Mouse (Mus musculus): ENCODE measurements around the gene Trappc6b.
"Not testable (repeated sequence)": the region's sequence is repeated elsewhere in the genome, so short reads cannot be mapped to it uniquely, and the experiment has no call there.

Trappc6b gene

DNA sequence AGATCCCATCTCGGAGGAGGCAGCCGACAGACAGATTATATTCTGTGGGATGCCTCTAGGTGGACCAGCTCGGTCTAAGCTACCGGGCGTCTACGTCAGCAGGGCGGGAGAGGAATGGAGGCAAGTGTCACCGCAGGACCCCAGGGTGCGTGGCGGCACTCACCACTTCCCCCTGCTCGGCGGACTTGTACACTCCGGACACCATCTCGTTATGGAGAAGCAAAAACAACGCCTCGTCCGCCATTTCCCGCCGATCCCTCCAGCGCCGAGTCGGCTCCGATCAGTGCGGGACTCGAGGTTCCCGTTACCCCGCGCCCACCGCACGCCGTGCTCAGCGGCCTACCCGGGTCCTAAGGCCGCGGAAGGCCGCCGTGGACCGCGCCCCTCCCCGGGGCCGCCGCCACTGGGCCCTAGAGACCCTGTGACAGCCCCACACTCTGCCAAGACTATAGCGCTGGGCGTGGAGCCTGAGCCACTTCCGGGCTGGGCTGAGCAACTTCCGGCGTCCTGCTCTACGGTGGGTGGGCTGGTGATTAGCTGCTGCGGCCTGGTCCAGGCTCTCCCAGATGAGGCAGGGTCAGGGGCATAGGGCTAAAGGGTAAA, at the start of gene Trappc6b:
Trappc6b (minus strand) TSS at position 480 of the 603 bp plus-strand sequence.
- DNase-seq (ENCODE audit: low spot score) = peak; percentile 61

DNA sequence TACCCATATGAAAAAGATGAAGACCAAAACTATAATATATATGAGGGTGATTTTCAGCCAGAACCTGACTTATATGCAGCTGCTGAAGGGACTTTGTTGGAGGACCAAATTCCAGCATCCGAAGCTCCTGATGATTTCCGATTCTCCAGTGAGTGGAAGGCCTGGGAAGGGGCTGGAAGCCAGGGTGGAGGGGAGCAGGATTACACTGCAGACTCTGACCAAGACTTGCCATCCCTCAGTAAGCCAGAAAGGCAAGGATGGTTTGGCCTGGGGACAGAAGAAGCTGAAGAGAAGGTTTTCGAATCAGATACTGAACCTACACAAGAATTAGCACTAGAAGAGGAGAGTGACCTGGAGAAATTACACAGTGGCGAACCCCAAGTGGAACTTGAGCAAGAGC, 46.7 kb upstream of the Trappc6b start:
- DNase-seq (ENCODE audit: low spot score) = no peak

DNA sequence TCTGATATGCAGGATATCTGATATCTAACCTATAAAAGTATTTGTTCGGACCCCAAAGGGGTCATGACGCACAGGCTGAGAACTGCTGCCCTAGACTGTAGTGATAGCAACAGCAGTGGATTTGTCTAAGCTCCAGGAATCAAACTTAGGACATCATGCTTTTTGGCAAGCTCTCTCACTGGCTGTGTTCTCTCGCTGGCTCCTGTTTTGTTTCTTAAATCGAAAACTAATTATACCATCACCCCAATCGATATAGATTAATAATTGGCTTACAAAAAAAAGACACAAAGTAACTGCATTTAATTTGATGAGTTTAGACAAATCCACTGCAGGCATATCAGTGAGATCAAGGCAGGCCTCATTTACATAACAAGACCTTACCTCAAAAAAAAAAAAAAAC, 45.2 kb upstream of the Trappc6b start:
- no peak for DNase-seq (ENCODE audit: low spot score)

DNA sequence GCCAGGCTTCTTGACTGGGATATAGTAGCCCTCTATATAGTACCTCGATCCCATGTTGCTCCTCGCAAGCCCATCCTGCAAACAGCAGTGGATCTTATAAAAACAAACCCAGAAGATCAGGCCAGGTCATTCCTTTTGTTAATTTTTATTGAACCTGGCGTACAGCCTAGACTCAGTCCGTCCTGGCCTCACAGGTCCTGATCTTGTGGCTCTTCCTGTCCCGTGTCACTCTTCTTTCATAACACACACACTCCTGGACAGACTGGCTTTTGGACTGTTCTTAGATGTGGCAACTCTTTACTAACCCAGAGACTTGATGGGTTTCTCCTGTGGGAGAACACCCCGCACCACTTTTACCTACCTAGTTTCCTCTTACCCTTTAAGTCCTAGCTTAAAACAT, 44.6 kb upstream of the Trappc6b start:
- no peak for DNase-seq (ENCODE audit: low spot score)

DNA sequence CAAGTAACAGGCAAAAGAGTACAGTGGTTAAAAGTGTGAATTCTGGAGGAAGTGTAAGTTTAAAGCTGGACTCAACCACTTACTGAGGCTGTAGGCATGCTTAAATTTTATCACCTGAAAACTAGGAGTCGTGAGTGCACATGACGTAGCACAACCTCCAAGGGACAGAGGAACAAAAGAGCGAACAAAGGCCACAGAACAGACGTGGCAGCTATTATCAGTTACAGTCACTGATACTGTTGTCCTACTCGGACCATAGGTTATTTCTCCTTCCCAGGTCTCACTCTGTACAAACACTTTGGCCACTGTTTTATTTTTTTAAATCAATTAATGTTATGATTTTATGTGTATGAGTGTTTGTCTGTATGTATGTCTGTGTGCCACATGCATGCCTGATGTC, 43.5 kb upstream of the Trappc6b start:
- DNase-seq (ENCODE audit: low spot score) = no peak

DNA sequence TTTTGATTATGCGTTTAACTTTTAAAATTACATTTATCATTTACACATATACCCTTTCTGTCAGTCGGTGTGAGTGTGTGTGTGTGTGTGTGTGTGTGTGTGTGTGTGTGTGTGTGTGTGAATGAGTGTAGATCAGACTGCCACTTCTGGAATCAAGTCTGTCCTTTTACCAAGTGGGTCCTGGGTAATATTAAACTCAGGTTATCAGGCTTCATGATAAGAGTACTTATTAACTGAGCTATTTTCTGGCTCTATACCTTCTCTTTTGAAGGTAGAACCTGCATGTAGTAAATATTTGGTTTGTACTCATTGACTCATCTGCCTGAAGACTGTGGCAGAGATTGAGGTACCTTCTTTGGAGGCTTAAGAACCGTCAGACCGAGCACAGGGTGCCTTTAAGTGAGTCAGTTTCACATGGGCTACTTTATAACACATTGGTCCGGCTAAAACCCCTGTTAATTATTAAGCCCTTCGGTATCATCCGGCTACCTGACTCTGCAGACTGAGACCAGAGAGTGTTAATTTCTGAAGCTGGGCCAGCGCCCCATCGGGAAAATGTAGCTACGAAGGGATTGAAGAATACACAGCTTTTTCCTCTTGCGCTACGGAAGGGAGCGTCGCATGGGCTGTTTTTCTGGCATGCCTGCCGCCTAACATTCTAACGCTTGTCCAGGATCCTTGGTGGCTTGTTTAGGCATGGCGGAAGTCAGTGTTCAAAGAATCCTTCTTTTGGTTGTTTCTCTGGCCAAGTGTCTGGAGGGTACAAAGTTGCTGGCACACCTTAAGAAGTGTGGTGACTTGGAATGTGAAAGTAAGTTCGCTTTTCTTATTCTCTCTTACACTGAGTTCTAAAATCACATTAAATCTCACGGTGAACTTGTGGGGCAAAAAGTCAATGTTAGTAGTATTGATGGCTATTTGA, 34.1 kb upstream of the Trappc6b start, which contains the start of gene Mia2:
Mia2 (plus strand) TSS at position 696 of the 922 bp plus-strand sequence.
- no peak for DNase-seq (ENCODE audit: low spot score)

DNA sequence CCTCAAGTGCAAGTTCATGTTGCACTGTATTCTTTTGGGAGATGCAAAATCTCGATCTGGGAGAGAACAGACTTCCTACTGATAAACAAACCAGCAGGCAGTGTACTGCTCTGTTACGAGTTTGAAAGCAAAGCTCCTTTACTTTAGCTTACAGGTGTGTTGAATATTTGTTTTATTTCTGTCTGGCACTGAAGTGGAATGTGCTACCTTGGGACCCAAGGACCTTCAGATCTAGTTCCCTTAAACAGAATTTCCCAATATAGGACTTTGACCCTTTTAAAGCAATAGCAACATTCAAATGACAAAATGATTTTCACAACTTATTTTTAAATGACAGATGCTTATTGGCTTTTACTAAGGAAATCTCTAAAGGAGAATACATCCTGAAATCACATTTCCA, 32.3 kb upstream of the Trappc6b start:
- no peak for DNase-seq (ENCODE audit: low spot score)

DNA sequence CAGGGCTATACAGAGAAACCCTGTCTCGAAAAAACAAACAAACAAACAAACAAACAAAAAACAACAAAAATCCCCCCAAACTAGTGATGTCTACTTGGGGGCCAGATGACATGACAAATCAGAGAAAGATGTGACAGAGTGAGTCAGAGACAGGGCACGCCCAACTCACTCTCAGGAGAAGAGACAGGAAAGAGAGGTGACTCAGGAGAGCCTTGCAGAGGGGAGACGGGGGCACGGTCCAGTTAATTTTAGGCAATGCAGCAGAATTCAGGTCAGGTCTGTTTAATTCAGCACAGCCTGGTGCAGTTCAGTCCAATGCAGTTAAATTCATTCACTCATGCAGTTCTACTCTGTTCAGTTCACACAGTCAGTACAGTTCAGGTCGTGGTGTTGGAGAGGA, 24.9 kb upstream of the Trappc6b start:
- no peak for DNase-seq (ENCODE audit: low spot score)

DNA sequence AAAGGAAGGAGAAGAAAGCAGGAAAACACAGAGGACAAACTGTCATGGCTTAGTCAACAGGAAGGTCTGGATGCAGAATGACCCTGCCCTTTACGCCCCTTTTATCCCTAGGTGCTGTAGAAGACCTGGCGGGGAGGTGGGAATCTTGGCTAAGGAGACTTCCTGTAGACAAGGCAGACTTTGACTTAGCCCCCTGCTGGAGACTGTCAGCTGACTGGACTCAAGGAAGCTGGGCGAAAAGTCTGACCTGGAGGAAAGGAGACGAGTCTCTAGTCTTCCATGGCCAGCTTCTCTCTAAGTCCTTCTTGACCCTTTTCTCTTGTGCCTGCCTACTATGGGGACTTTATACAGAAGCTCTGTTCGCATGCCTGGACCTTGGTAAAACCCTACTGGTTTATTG, 23.2 kb upstream of the Trappc6b start:
- no peak for DNase-seq (ENCODE audit: low spot score)

DNA sequence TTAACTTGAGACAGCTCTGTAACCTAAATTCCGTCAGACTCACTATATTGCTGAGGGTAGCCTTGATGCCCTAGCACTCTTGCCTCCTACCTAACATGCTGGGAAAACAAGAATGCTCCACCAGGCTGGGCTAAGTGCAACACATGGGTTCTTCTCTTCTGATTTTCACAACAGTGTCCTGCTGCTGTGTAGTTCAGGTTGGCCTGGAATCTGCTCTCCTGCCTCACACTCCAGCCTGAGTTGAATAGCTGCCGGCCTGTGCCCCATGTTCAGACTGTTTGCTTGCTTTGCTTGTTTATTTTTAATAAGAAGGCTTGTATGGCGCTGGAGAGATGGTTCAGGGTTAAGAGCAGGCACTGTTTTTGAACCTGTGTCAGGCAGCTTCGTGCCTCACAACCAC, 19.2 kb upstream of the Trappc6b start:
- no peak for DNase-seq (ENCODE audit: low spot score)

DNA sequence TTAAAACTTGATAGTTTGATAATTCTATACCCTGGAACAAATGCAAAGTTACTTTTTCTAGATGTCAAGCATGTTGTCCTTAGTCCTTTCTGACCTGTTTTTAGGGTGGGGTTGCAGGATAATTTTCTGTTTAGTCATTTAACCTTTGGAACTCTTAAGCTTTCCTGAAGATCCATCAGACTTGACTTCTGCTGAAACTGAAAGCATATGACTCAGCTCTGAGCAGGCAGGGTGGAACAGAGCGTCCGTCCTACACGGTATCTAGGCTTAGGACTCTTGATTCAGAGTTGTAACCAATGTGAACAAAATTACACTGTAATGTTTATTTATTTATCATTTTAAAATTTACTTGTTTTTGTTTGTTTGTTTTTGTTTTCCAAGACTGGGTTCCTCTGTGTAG, 16.6 kb upstream of the Trappc6b start:
- no peak for DNase-seq (ENCODE audit: low spot score)

DNA sequence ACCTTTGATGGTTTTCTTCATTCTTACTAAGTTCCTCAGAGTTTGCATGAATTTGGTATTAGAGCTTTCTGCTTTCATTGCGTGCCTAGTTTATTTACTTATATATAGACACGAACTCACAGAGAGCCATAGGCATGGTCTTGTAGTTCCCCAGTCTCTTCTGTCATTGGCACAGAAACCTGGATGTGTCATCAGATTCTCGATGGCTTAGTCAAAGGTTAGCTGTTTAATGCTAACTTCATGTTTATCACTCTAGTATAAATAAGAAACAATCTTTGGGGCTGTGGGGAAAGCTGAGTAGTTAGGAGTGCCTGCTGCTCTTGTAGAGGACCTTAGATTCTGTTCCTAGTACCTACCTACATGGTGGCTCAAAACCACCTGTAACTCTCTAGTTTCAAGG, 15.7 kb upstream of the Trappc6b start:
- DNase-seq (ENCODE audit: low spot score) = no peak

DNA sequence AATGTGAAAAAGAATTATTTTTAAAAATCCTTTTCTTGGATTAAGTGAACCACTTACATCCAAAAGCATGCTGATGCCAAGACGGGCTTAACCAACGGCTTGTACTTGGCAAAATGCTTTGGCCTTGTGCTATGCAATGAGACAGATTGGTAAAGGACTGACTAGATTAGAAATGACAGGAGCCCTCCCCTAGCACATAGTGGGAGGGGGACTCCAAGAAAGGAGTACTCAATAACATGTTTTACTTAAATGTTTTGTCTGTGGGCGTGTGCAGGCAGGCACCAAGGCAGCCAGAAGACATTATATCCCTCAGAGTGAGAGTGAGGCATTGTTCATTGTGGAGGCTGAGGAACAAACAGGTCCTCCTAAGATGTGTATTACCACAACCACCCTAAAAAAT, 12.8 kb upstream of the Trappc6b start:
- no peak for DNase-seq (ENCODE audit: low spot score)

DNA sequence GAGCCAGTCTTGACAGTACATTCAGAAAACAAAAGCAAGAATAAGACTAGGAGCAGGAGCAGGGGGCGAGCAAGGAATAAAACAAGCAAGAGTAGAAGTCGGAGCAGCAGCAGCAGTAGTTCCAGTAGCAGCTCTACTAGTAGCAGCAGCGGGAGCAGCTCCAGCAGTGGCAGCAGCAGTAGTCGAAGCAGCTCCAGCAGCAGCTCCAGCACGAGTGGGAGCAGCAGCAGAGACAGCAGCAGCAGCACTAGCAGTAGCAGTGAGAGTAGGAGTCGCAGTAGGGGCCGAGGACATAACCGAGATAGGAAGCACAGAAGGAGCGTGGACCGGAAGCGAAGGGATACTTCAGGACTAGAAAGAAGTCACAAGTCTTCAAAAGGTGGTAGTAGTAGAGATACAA, 11.0 kb upstream of the Trappc6b start:
- DNase-seq (ENCODE audit: low spot score) = no peak

DNA sequence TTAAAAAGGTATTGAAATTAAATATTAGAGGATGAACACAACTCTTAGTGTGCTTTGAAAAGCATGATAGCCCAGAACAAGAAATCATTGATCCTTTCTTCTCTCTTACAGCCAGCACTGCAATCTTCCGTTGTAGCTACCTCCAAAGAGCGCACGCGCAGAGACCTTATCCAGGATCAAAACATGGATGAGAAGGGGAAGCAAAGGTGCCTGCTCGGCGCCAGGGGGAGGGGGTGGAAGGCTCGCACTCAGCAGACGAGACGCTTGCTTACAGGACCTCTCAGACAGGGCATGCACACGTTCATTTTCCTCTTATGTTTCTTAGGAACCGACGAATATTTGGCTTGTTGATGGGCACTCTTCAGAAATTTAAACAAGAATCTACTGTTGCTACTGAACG, 7.5 kb upstream of the Trappc6b start:
- DNase-seq (ENCODE audit: low spot score) = no peak

DNA sequence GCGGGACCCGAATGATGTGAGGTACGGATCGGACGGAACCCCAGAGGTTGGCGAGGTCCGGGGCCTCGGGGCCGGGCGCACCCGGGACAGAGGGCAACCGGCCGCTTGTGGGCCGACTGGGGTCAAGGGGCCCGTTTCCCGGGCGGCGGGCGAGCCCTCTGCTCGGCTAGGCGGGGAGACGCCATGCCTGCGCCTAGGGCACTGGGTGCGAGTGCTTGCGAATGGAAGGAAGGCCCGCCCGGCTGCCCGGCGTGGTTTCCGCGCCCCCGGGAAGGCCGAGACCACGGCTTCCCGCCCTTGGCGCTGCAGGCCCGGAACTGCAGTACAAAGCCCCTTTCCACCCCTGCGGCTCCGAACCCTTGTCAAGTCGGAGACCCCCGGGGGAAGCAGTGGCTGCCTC, 5.8 kb upstream of the Trappc6b start:
- no peak for DNase-seq (ENCODE audit: low spot score)

DNA sequence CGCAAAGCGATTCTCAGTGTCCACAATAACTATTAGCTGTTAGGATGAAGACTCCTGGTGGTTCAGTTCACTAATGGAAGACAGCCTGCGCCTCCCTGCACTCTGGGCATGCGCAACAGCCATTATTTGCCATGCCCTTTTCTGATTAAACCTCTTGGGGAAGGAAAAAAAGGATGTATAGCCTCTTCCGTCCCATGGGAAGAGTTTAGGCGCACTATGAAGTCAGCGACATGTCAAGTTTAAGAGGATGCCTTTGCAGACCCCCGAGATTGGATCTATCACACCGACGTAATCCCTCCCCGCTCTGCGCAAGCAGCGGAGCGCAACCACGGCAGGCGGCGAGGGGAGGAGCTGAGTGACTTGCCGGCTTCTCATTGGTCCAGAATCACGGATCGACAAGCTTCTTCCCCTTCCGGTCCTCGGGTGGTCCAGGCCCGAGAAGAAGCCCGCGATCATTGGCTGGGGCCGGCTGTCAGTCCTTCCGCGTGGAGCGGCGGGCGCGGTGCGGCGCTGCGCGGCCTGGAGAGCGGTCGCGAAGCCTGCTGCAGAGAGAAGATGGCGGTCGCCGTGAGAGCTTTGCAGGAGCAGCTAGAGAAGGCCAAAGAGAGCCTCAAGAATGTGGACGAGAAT, 5.3 kb upstream of the Trappc6b start, which contains the start of gene Pnn:
Pnn (plus strand) TSS at position 437 of the 630 bp plus-strand sequence.
- DNase-seq (ENCODE audit: low spot score) = peak; percentile 95

DNA sequence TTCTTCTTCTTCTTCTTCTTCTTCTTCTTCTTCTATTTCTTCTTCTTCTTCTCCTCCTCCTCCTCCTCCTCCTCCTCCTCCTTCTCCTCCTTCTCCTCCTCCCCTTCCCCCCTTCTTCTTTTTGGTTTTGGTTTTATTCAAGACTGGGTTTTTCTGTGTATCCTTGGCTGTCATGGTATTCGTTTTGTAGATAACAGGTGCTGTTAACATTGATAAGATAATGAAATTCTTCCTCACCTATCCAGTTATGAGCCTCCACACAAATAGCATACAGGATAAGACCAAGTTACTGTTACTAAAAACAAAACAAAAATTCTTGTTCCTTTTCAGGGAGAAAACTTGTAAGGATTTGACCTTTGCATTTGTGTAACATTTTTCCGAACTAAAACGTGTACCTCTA, 4.5 kb upstream of the Trappc6b start:
- DNase-seq (ENCODE audit: low spot score) = no peak

DNA sequence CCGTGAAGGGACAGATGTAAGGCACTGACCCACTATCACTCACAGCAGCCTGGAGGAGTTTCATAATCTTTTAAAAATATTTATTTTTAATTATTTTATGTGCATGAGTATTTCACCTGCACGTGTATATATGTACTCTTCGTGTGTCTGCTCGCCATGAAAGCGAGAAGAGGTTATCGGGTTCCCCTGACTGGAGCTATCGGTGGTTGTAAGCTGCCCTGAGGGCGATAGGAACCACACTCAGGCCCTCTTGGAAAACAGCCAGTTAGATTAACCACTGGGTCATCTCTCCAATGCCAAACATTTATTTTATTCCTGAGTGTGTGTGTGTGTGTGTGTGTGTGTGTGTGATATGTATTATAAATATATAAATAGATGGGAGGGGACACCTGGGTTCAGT, 3.6 kb upstream of the Trappc6b start:
- no peak for DNase-seq (ENCODE audit: low spot score)

DNA sequence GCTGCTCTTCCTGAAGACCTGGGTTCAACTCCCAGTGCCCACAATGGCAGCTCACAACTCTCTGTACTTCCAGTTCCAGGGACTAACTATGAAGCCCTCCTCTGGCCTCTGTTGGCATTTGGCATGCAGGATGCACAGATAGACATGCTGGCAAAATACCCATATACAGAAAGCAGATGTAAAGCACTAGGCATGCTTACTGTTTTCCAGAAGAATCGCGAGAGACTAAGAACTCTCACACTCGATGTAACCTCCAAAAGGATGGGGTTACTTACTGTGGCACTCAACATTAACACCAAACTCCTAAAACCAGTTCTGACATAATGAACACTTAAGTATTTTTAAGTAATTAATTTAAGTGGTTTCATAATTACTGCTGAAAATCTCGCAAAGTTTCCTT, 950 bp downstream of the Trappc6b start:
- DNase-seq (ENCODE audit: low spot score) = no peak

DNA sequence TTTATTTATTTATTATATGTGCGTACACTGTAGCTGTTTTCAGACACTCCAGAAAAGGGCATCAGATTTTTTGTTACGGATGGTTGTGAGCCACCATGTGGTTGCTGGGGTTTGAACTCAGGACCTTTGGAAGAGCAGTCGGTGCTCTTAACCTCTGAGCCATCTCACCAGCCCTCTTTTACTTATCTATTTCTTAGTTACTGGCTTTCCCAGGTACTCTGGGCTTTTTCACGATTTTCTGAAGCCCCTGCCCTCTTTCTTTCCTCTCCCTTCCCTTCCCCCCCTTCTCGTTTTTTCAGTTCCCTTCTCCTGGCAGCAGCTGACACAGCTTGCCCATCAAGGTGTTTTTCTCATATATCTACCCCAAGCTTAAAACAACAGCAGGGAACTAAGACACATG, 3.0 kb downstream of the Trappc6b start:
- DNase-seq (ENCODE audit: low spot score) = not testable (repeated sequence)

DNA sequence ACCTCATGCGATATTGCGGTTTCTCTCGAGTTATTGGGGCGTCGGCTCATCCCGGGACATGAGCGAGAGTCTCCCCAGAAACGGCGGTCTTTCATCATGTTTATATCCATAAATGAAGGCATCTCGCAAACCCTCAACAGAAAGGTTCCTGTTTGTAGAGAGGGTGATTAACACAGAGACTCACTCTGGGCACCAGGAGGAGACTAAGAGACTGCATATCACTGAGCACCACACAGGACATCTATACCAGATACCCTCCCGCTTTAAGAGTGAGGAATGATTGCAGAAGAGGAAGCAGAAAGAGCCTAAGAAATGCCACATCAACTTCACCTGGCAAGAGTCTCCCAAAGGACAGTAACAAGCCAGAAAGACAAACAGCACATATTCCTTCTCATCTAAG, 5.0 kb downstream of the Trappc6b start:
- DNase-seq (ENCODE audit: low spot score) = no peak
